Mouse (Mus musculus) ES-Bruce4 (cell line): ENCODE data around the gene Ip6k1.

ENCODE experiments used
- CTCF ChIP-seq: IDR thresholded peaks from one replicate; pipeline ENCODE4 v1.8.1; 2011; ENCODE audit warnings: low read depth, low read length
- EP300 ChIP-seq: IDR thresholded peaks from 2 replicates; pipeline ENCODE4 v1.6.1; 2011; ENCODE audit warnings: low read depth, low read length; ENCODE audit not compliant: insufficient read depth
- POLR2A ChIP-seq: IDR thresholded peaks from one replicate; pipeline ENCODE4 v1.8.1; 2011; ENCODE audit warnings: low read length; ENCODE audit not compliant: insufficient read depth

DNA sequence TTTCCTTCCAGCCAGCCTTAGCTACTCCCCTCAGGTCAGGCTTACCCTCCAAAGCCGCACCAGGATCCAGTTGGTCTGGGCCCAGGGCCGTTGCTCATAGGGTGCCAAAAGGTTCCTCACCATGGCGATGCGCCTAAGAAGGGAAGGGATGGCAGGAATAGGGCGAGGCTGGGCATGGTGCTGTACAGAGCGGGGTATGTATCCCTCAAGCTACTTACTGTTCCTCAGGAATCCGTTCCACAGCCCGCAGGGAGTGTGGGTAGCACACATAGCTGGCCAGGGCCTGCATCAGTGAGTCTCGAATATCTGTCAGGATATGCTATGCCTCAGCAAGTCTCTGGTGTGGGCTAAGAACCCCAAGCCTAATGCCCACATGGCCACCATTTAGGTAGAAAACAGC, 56.0 kb downstream of the Ip6k1 start:
- TF ChIP-seq POLR2A: no peak
- TF ChIP-seq CTCF: no peak
- TF ChIP-seq EP300: no peak
